Mouse (Mus musculus) C2C12 (cell line): ENCODE data around the gene Slc26a10.

Source experiments
- CEBPB ChIP-seq: IDR thresholded peaks from one replicate; pipeline ENCODE4 v1.6.1; 2011; ENCODE audit warnings: low read depth, mild to moderate bottlenecking, control low read depth, moderate library complexity
- CTCF ChIP-seq: IDR thresholded peaks from one replicate; pipeline ENCODE4 v1.5.1; 2011; ENCODE audit not compliant: control insufficient read depth, insufficient read depth, insufficient read length
- USF1 ChIP-seq: IDR thresholded peaks from one replicate; pipeline ENCODE4 v1.6.1; 2011; ENCODE audit warnings: low read depth, mild to moderate bottlenecking, control low read depth, moderate library complexity

GRCm38 (mm10) chr10:127170837-127171272, 9.6 kb downstream of the Slc26a10 start:
- peak; percentile 91 for TF ChIP-seq CTCF
- TF ChIP-seq CEBPB = no peak
- TF ChIP-seq USF1 = no peak
